ENCODE assay signal across 8 mouse cellular contexts in the genomic region with DNA sequence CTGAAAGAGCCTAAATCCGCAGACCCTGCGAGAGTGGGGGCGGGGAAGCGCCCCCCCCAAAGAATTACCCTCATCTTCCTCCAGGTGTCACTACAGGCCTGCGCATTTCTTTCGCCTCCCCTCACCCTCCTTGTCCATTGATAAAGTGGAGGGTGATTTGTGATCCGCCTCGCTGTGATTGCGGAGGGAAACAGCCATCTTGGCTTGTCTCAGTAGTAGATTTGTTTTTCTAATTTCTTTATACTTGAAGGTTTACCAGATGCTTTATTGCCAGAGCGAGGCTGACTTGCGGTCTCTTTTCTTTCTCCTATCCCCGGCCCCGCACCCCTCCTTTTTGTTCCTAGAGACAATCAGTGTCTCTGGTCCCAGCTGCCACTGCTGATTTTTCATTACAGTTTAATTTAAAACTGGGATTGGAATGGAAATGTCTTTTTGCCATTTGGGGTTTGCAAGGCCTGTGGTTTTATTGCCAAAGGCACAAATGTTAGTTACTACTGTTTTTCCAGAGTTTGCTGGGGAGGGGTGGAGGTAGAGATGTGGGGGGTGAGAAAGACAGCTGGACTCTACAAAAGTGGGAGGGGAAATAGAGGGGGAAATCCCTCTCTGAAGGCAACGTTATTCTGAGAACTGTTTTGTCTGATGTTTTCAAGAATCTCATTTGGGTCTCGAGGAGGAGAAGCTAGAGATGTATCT.
A peak's percentile ranks its signal among the peaks of the same experiment; 100 is the strongest.
DNase-seq lines count a peak whose midpoint lies in the region; ATAC-seq and TF ChIP-seq lines count a peak whose summit lies in the region.

No protein-coding gene starts in this region.

- TF ChIP-seq CTCF in embryonic fibroblast, embryonic 13.5 days (IDR thresholded peaks at IDR 0.05; ENCODE audit: borderline replicate concordance, insufficient read depth, low read length) = peak; percentile 10; the same call in 1 of the 2 replicates

- no peaks in the 10 kb centered on the region for H3K9me3 ChIP-seq in heart, embryonic 15.5 days (replicated peaks)
- H3K9me3 ChIP-seq in liver, embryonic 12.5 days (replicated peaks) = no peaks in the 10 kb centered on the region

- H3K4me2 ChIP-seq in heart, embryonic 15.5 days = peak overlapping the region; percentile 59
- peak overlapping the region; percentile 13; the same call in 1 of the 2 replicates for H3K4me2 ChIP-seq in liver, embryonic 12.5 days

- H3K4me1 ChIP-seq in embryonic fibroblast, embryonic 13.5 days (ENCODE audit: control insufficient read depth, insufficient read depth, low read length) = peaks cover 19% of the 10 kb centered on the region
- H3K4me1 ChIP-seq in heart, embryonic 15.5 days (replicated peaks) = peaks cover 17% of the 10 kb centered on the region
- peaks cover 5% of the 10 kb centered on the region; the same call in 1 of the 2 replicates for H3K4me1 ChIP-seq in liver, embryonic 12.5 days

- no peak for ATAC-seq in heart, embryonic 15.5 days (replicated peaks; ENCODE audit: insufficient number of reproducible peaks, insufficient read depth, low FRiP score, low read depth)
- no peak for ATAC-seq in liver, embryonic 12.5 days
- no peak for ATAC-seq in monocyte, adult 5-6 weeks (replicated peaks; ENCODE audit: insufficient number of reproducible peaks, low FRiP score, low TSS enrichment, poor library complexity, severe bottlenecking)

- no peak overlapping the region for H3K27ac ChIP-seq in embryonic fibroblast, embryonic 13.5 days (ENCODE audit: insufficient read depth, low read length)
- no peak overlapping the region for H3K27ac ChIP-seq in heart, embryonic 15.5 days
- no peak overlapping the region for H3K27ac ChIP-seq in liver, embryonic 12.5 days

- H3K4me3 ChIP-seq in embryonic fibroblast, embryonic 13.5 days (ENCODE audit: insufficient read depth, low read length) = no peak overlapping the region
- H3K4me3 ChIP-seq in heart, embryonic 15.5 days = peak overlapping the region; percentile 37
- no peak overlapping the region for H3K4me3 ChIP-seq in liver, embryonic 12.5 days

- H3K36me3 ChIP-seq in heart, embryonic 15.5 days = no peaks in the 10 kb centered on the region
- H3K36me3 ChIP-seq in liver, embryonic 12.5 days = no peaks in the 10 kb centered on the region

- H3K9ac ChIP-seq in heart, embryonic 15.5 days = no peak overlapping the region
- no peak overlapping the region for H3K9ac ChIP-seq in liver, embryonic 12.5 days

- DNase-seq in B cell, adult 2 months = peak; percentile 32 to 38
- peak; percentile 50 for DNase-seq in R1 (ENCODE audit: low read depth, low spot score)
- peak; percentile 18 to 30 for DNase-seq in kidney, postnatal 36 days
- peak; percentile 16 for DNase-seq in retina, adult 2 months (ENCODE audit: low read depth, low spot score)

- H3K27me3 ChIP-seq in heart, embryonic 15.5 days = no peaks in the 10 kb centered on the region
- H3K27me3 ChIP-seq in liver, embryonic 12.5 days (replicated peaks) = no peaks in the 10 kb centered on the region; the same call in 1 of the 2 replicates

- WGBS in heart, embryonic 15.5 days = 15% methylated on average over 15 of the region's 15 CpGs
- WGBS in liver, embryonic 12.5 days (ENCODE audit: insufficient replicate concordance) = 19% methylated on average over 15 of the region's 15 CpGs

- no peak for TF ChIP-seq POLR2A in embryonic fibroblast, embryonic 13.5 days (IDR thresholded peaks at IDR 0.05; ENCODE audit: low read depth, low read length)
